Mouse (Mus musculus): ENCODE data around the gene Copz2. TPM values are rescaled to one million over a fixed set of nuclear protein-coding genes. Genes with fewer than 3 reads are reported as not detected.

Copz2 gene
- polyA plus RNA-seq, 1 experiment from 2014 or later: 105 TPM

DNA sequence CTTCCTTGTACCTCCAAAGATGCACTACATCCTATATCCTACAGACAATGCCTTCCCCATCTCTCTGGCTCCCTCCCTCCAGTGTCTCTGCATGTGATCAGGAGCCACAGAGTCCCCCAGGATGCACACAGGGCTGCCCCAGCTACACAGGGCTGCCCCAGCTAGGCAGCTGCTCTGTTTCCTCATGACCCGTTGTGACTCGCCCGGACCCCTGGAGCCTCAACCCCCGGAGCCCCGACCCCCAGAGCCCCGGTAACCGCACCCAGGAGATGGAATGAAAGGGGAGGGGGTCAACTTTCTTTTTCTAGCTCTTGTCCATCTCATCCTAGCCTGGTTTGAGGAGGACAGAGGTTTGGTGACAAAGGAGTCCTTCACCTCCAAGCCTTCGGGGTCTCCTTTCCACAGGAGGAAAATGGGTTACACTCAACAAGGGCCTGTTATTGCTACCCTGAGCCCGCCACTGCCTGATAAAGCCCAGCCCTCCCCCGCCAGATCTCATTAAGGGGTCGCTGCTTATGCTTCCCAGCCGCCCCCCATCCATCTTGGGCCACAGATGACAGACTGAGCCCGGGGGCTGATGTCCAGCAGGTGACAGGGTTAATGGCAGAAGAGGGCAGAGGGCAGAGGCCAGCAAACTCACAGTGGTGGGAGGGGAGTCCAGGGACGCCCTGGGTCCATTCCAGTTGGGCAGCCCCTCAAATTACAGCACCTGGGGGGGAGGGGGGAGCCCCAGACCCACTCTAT is 42.3 kb downstream of the Copz2 start:
- 33% methylated on average over 14 of the region's 14 CpGs for WGBS
- Histone ChIP-seq H3K9me3 (ENCODE audit: low read length) (no peaks in the 10 kb centered on the region), H3K36me3 (ENCODE audit: insufficient read depth, low read length) (no peaks in the 10 kb centered on the region), H3K9ac (replicated peaks; ENCODE audit: low read depth) (no peak overlapping the region), H3K4me3 (ENCODE audit: low read depth, low read length) (no peak overlapping the region), H3K27ac (ENCODE audit: low read length) (no peak overlapping the region), H3K4me1 (ENCODE audit: insufficient read depth, low read depth, low read length) (no peaks in the 10 kb centered on the region), H3K27me3 (replicated peaks; ENCODE audit: insufficient read depth, low read length) (no peaks in the 10 kb centered on the region), H3K4me2 (replicated peaks; ENCODE audit: low read depth, low read length) (no peak overlapping the region)
- no peak for ATAC-seq
- TF ChIP-seq CTCF (IDR thresholded peaks at IDR 0.05): no peak
- no peak for TF ChIP-seq EP300 (IDR thresholded peaks at IDR 0.05)
- DNase-seq (ENCODE audit: low spot score): no peak

DNA sequence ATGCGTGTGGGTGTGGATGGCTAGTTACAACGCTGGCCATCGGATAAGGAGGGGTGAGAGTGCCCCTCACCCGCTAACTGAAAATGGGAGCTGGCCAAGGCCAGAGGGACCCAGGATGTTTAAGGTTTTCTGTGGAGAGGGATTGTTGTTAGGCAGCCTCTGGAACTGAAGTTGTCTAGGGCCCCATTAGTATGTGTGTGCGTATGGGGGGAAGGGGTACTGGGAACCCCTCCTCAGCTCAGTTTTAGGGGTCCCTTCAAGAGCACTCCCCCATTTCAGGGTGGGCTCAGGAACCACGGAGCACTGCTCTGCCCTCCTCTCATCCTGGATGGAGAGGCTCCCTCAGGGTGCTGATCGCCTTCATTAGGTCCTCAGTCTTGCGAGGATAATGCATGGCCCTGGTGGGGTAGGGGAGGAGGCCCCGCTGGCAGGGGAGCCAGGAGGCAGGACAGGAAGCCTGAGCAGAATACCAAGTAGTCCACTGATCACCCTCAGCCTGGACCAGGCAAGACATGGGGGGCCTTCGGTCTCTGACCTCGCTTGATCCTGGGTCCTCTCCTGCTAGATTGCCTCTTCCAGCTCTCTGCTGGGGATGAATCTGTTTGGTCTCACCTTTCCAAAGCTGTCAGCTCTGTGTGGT is 43.7 kb downstream of the Copz2 start:
- TF ChIP-seq EP300 (IDR thresholded peaks at IDR 0.05) (no peak), CTCF (IDR thresholded peaks at IDR 0.05) (no peak)
- H3K9me3 ChIP-seq (ENCODE audit: low read length): no peaks in the 10 kb centered on the region
- no peak overlapping the region for H3K4me2 ChIP-seq (replicated peaks; ENCODE audit: low read depth, low read length)
- H3K4me1 ChIP-seq (ENCODE audit: insufficient read depth, low read depth, low read length): no peaks in the 10 kb centered on the region
- H3K36me3 ChIP-seq (ENCODE audit: insufficient read depth, low read length): no peaks in the 10 kb centered on the region
- H3K9ac ChIP-seq (replicated peaks; ENCODE audit: low read depth): no peak overlapping the region
- no peak overlapping the region for H3K27ac ChIP-seq (ENCODE audit: low read length)
- H3K4me3 ChIP-seq (ENCODE audit: low read depth, low read length): no peak overlapping the region
- ATAC-seq (no peak), DNase-seq (ENCODE audit: low spot score) (no peak)
- WGBS: 56% methylated on average over 11 of the region's 11 CpGs
- no peaks in the 10 kb centered on the region for H3K27me3 ChIP-seq (replicated peaks; ENCODE audit: insufficient read depth, low read length)

GRCm38 (mm10) chr11:96895886-96896285 is 46.2 kb downstream of the Copz2 start:
- H3K4me2 ChIP-seq (replicated peaks; ENCODE audit: low read depth, low read length): no peak overlapping the region
- no peak overlapping the region for H3K27ac ChIP-seq (ENCODE audit: low read length)
- H3K4me3 ChIP-seq (ENCODE audit: low read depth, low read length): no peak overlapping the region
- ATAC-seq (no peak), DNase-seq (ENCODE audit: low spot score) (no peak)
- TF ChIP-seq EP300 (IDR thresholded peaks at IDR 0.05): 0 out of 2 replicates have a peak, but pooled peaks have one; percentile 13
- TF ChIP-seq CTCF (IDR thresholded peaks at IDR 0.05): no peak
- 71% methylated on average over 4 of the region's 4 CpGs for WGBS
- H3K27me3 ChIP-seq (replicated peaks; ENCODE audit: insufficient read depth, low read length): no peaks in the 10 kb centered on the region
- no peaks in the 10 kb centered on the region for H3K9me3 ChIP-seq (ENCODE audit: low read length)
- no peak overlapping the region for H3K9ac ChIP-seq (replicated peaks; ENCODE audit: low read depth)
- H3K36me3 ChIP-seq (ENCODE audit: insufficient read depth, low read length): no peaks in the 10 kb centered on the region
- H3K4me1 ChIP-seq (ENCODE audit: insufficient read depth, low read depth, low read length): no peaks in the 10 kb centered on the region

DNA sequence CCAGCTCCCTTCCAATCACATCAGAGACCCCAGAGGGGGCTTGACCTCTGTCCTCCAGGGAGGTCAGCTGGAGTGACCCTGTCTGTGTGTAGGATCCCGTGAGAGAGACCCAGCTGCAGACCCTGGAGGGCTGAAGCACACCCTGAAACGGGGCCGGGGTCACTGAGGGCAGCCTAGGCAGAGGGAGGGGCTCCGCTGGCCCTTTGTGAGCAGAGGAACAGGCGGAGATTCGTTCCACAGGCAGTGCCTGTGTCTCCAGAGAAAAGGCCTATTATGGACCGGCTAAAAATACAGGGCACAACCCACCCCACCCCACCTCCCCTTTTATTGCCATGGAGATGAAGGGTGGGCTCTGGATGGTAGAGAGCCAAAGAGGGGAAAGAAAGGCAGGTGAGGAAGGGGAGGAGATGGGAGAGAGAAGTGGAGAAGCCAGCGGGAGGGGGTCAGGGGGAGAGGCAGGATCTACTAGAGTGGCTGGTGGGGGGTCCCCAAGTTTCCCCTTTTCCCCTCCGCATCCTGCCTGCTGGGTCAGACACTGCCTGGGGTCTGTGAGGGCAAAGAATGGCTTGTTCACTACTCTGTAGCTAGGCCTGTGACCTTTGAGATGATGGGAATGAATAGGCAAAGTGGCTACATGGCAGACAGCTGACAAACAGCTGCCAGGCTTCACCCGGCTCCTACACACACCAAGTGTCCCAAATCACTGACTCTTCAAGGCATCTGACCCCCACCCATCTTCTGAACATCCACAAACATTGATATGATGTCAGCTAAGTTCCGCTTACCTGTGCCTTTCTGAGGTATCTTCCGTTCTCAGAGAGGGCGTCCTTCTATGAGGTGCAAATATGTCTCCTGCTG is 50.0 kb downstream of the Copz2 start:
- Histone ChIP-seq H3K4me1 (ENCODE audit: insufficient read depth, low read depth, low read length) (no peaks in the 10 kb centered on the region), H3K4me3 (ENCODE audit: low read depth, low read length) (no peak overlapping the region), H3K36me3 (ENCODE audit: insufficient read depth, low read length) (no peaks in the 10 kb centered on the region), H3K9me3 (ENCODE audit: low read length) (no peaks in the 10 kb centered on the region), H3K27me3 (replicated peaks; ENCODE audit: insufficient read depth, low read length) (no peaks in the 10 kb centered on the region), H3K27ac (ENCODE audit: low read length) (no peak overlapping the region), H3K4me2 (replicated peaks; ENCODE audit: low read depth, low read length) (no peak overlapping the region), H3K9ac (replicated peaks; ENCODE audit: low read depth) (no peak overlapping the region)
- no peak for TF ChIP-seq CTCF (IDR thresholded peaks at IDR 0.05)
- TF ChIP-seq EP300 (IDR thresholded peaks at IDR 0.05): no peak
- DNase-seq (ENCODE audit: low spot score) (no peak), ATAC-seq (no peak)
- WGBS: 55% methylated on average over 13 of the region's 13 CpGs

- no peak overlapping the region for H3K4me2 ChIP-seq (replicated peaks; ENCODE audit: low read depth, low read length)
- H3K4me1 ChIP-seq (ENCODE audit: insufficient read depth, low read depth, low read length): no peaks in the 10 kb centered on the region
- no peak overlapping the region for H3K4me3 ChIP-seq (ENCODE audit: low read depth, low read length)
- H3K36me3 ChIP-seq (ENCODE audit: insufficient read depth, low read length): no peaks in the 10 kb centered on the region
- DNase-seq (ENCODE audit: low spot score) (no peak), ATAC-seq (no peak)
- TF ChIP-seq CTCF (IDR thresholded peaks at IDR 0.05) (no peak), EP300 (IDR thresholded peaks at IDR 0.05) (no peak)
- no peak overlapping the region for H3K27ac ChIP-seq (ENCODE audit: low read length)
- WGBS: 59% methylated on average over 9 of the region's 9 CpGs
- no peaks in the 10 kb centered on the region for H3K9me3 ChIP-seq (ENCODE audit: low read length)
- no peak overlapping the region for H3K9ac ChIP-seq (replicated peaks; ENCODE audit: low read depth)
- no peaks in the 10 kb centered on the region for H3K27me3 ChIP-seq (replicated peaks; ENCODE audit: insufficient read depth, low read length)
Observed at GRCm38 (mm10) chr11:96901332-96901731, 51.7 kb downstream of the Copz2 start.

Data from lung, postnatal 0 days (tissue).